In the genomic region with DNA sequence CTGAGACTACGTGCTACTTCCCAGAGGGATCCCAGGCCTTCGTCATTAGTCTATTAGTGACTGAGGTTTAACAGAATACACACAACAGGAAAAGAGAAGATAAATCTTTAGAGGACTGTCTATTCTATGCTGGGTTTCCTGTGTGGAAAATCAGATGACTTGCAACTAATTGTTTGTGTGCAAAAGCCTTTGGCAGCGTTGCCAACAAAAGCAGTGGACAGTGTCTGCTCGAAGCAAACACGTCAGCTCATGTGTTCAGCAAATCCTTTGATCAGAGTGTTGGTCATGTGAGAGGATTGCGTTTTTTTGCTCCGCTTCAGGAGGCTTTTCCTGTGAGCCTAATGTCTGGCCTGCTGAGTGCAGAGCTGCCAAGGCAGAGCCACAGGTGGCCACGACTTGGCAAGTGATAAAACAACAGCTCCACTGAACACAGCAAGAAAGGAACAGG, we compare ENCODE assay signal across 9 mouse cellular contexts.
DNase-seq lines count a peak whose midpoint lies in the region; ATAC-seq lines count a peak whose summit lies in the region.
"Had no signal": no experiment of that assay in that cellular context is flagged by ENCODE, and none has a peak within 500 bp of the region (broad histone marks: within the 10 kb centered on the region; RNA-seq: fewer than 3 reads in every experiment).

No protein-coding gene starts in this region.

- no peaks in the 10 kb centered on the region for H3K36me3 ChIP-seq in embryonic facial prominence, embryonic 15.5 days
- no peaks in the 10 kb centered on the region for H3K36me3 ChIP-seq in heart, embryonic 15.5 days

- H3K27me3 ChIP-seq in embryonic facial prominence, embryonic 15.5 days: no peaks in the 10 kb centered on the region
- H3K27me3 ChIP-seq in heart, embryonic 15.5 days: no peaks in the 10 kb centered on the region

- H3K4me2 ChIP-seq in embryonic facial prominence, embryonic 15.5 days (replicated peaks): no peak overlapping the region
- no peak overlapping the region for H3K4me2 ChIP-seq in heart, embryonic 15.5 days

- no peak overlapping the region for H3K27ac ChIP-seq in embryonic facial prominence, embryonic 15.5 days (replicated peaks)
- H3K27ac ChIP-seq in heart, embryonic 15.5 days: no peak overlapping the region
- H3K27ac ChIP-seq: left cerebral cortex, adult 2 months had no signal

- peak; percentile 70 for ATAC-seq in embryonic facial prominence, embryonic 15.5 days (ENCODE audit: insufficient number of reproducible peaks, low FRiP score, low TSS enrichment, low read depth)
- peak; percentile 83 for ATAC-seq in heart, embryonic 15.5 days (replicated peaks; ENCODE audit: insufficient number of reproducible peaks, insufficient read depth, low FRiP score, low read depth)

- no peaks in the 10 kb centered on the region for H3K9me3 ChIP-seq in embryonic facial prominence, embryonic 15.5 days (replicated peaks)
- H3K9me3 ChIP-seq in heart, embryonic 15.5 days (replicated peaks): no peaks in the 10 kb centered on the region

- 26% methylated on average over 8 of the region's 8 CpGs for WGBS in embryonic facial prominence, embryonic 15.5 days
- WGBS in heart, embryonic 15.5 days: 26% methylated on average over 8 of the region's 8 CpGs

- no peak overlapping the region for H3K4me3 ChIP-seq in embryonic facial prominence, embryonic 15.5 days (replicated peaks)
- no peak overlapping the region for H3K4me3 ChIP-seq in heart, embryonic 15.5 days
- H3K4me3 ChIP-seq: left cerebral cortex, adult 2 months had no signal

- H3K4me1 ChIP-seq in embryonic facial prominence, embryonic 15.5 days: peaks cover 5% of the 10 kb centered on the region
- peaks cover 8% of the 10 kb centered on the region; the same call in 1 of the 2 replicates for H3K4me1 ChIP-seq in heart, embryonic 15.5 days (replicated peaks)

- H3K9ac ChIP-seq in embryonic facial prominence, embryonic 15.5 days: no peak overlapping the region
- H3K9ac ChIP-seq in heart, embryonic 15.5 days: no peak overlapping the region

- peak; percentile 5 for DNase-seq in testis, postnatal 14 days (ENCODE audit: low spot score)
- no peak for DNase-seq in testis, postnatal 10 days (ENCODE audit: low spot score)
- peak; percentile 84 for DNase-seq in kidney, postnatal 14 days
- peak; percentile 61 for DNase-seq in lung, postnatal 25 days (ENCODE audit: low spot score)
- DNase-seq in right cerebral cortex, postnatal 36 days (ENCODE audit: low spot score in 2 of 2): peak; percentile 10 to 18
- DNase-seq in thymus, postnatal 4 days: no peak

Comparison
In these comparisons a context has a peak if more than half of its experiments do, and no peak if none do; other contexts are left out.
1. DNase-seq: peak in testis, postnatal 14 days (single experiment), kidney, postnatal 14 days (single experiment), lung, postnatal 25 days (single experiment) and right cerebral cortex, postnatal 36 days (2 of 2); none in testis, postnatal 10 days (single experiment) and thymus, postnatal 4 days (single experiment).